Mouse (Mus musculus) heart, adult 2 months (tissue): ENCODE results near the gene Lrrc8b.

Experiments
- CTCF ChIP-seq: fragments of 200-600 bp; IDR thresholded peaks from 2 replicates; pipeline ENCODE4 v1.8.1; 2022; ENCODE audit warnings: antibody characterized with exemption, mild to moderate bottlenecking, moderate library complexity
- EP300 ChIP-seq: fragments of 200-500 bp; IDR thresholded peaks from 2 replicates; pipeline ENCODE4 v1.6.1; 2011; ENCODE audit warnings: low read depth, low read length, control low read depth; ENCODE audit not compliant: insufficient read depth
- POLR2A ChIP-seq: fragments of 200-500 bp; IDR thresholded peaks from 2 replicates; pipeline ENCODE4 v1.6.1; 2011; ENCODE audit warnings: mild to moderate bottlenecking, low read depth, low read length, control low read depth; ENCODE audit not compliant: insufficient read depth

- TF ChIP-seq CTCF: no peak
- TF ChIP-seq POLR2A: no peak
- no peak for TF ChIP-seq EP300
These were observed 119.6 kb downstream of the Lrrc8b start for GRCm38 (mm10) chr5:105535186-105535585.
